Mouse (Mus musculus) limb, embryonic 10.5 days (tissue): ENCODE measurements around the gene Il16. TPM values are rescaled to one million over a fixed set of nuclear protein-coding genes. Genes with fewer than 3 reads are reported as not detected.

ENCODE experiments used
- DNase-seq: peaks from one replicate; pipeline ENCODE4 v3.0.0-alpha.2; 2017; ENCODE audit warnings: low spot score
- H3K27ac ChIP-seq: fragments of 300-500 bp; sonication (generic); 2 replicates; pipeline ENCODE4 v1.5.1; 2016; ENCODE audit warnings: mild to moderate bottlenecking
- H3K27me3 ChIP-seq: fragments of 300-500 bp; sonication (generic); 2 replicates; pipeline ENCODE4 v1.6.1; 2016; ENCODE audit warnings: low read depth, mild to moderate bottlenecking; ENCODE audit not compliant: poor library complexity, severe bottlenecking
- H3K36me3 ChIP-seq: fragments of 300-500 bp; sonication (generic); 2 replicates; pipeline ENCODE4 v1.6.1; 2016; ENCODE audit warnings: mild to moderate bottlenecking, moderate library complexity
- H3K4me1 ChIP-seq: fragments of 300-500 bp; sonication (generic); 2 replicates; pipeline ENCODE4 v1.6.1; 2016
- H3K4me3 ChIP-seq: fragments of 300-500 bp; sonication (generic); 2 replicates; pipeline ENCODE4 v1.5.1; 2016; ENCODE audit warnings: mild to moderate bottlenecking, moderate library complexity
- H3K9me3 ChIP-seq: fragments of 300-500 bp; sonication (generic); replicated peaks from 2 replicates; pipeline ENCODE4 v1.6.1; 2016; ENCODE audit warnings: mild to moderate bottlenecking
- WGBS: fragments of 180-500 bp; shearing (Covaris S2); methylation state at CpG from one replicate; pipeline ENCODE4 v1.1.7; 2016; 5-methylcytosine and 5-hydroxymethylcytosine counted together
- polyA plus RNA-seq: library from polyadenylated mRNA; unstranded; fragments of >200 nt; fragmentation: Nextera tagmentation; extraction: Ambion mirVana; gene quantifications from 2 replicates; pipeline ENCODE4 v1.2.1, GENCODE M21; 2016

The Il16 gene
- polyA plus RNA-seq, 1 experiment from 2014 or later, result 3.4 TPM

DNA sequence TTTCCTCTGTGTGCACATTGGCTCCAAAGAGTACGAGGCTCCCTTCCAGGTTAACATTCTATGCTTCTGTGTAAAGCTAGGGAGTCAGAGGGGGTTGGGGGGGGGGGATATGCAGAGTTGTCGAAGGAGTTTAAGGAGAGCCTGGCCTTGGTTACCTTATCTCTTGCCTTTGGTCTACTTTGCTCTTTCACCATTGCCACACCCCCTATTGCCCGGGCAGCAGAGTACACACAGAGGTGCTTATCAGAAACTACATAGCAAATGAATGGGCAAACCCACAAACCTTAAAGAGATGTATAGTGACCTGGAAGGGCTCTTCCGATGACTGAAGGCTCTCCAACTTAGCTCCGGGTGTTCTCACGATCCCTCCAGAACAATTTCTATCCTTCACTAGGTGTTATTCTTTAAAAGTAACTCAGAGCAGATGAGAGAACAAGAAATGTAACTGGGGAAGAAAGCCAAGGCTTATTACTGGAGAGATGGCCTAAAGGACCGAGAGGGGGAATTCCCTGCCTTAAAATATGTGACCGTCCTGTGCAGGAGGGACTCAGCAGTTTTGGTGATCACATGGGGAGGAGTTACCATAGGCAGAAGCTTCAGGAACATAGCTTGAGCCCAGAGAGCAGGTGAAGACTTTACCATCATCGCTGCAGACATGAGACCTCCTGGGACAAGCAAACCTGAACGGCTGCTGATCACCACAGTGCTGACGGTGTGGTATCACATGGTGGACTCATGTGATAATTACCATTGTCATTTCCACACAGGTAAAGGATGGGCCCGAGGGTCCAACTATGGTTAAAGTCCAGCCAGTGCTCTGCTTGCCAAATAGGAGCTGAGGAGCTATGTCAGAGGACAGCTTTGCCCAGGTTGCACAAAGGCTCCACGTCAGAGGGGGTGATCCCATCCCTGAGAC, 146.3 kb downstream of the Il16 start:
- Histone ChIP-seq H3K36me3 (no peaks in the 10 kb centered on the region), H3K4me1 (peaks cover 2% of the 10 kb centered on the region; the same call in 1 of the 2 replicates), H3K9me3 (no peaks in the 10 kb centered on the region), H3K27ac (no peak overlapping the region), H3K27me3 (no peaks in the 10 kb centered on the region), H3K4me3 (no peak overlapping the region)
- WGBS, result 88% methylated on average over 13 of the region's 13 CpGs
- DNase-seq, result no peak

GRCm38 (mm10) chr7:83597063-83597462, 148.5 kb downstream of the Il16 start:
- Histone ChIP-seq H3K36me3 (no peaks in the 10 kb centered on the region), H3K27ac (no peak overlapping the region), H3K27me3 (no peaks in the 10 kb centered on the region), H3K4me1 (no peaks in the 10 kb centered on the region), H3K4me3 (no peak overlapping the region), H3K9me3 (no peaks in the 10 kb centered on the region)
- DNase-seq, result no peak
- 92% methylated on average over 3 of the region's 3 CpGs for WGBS

GRCm38 (mm10) chr7:83594056-83594455, 151.5 kb downstream of the Il16 start:
- WGBS, result 83% methylated on average over 3 of the region's 3 CpGs
- no peaks in the 10 kb centered on the region for H3K4me1 ChIP-seq
- H3K27ac ChIP-seq, result no peak overlapping the region
- H3K9me3 ChIP-seq, result no peaks in the 10 kb centered on the region
- no peaks in the 10 kb centered on the region for H3K36me3 ChIP-seq
- no peaks in the 10 kb centered on the region for H3K27me3 ChIP-seq
- no peak for DNase-seq
- H3K4me3 ChIP-seq, result no peak overlapping the region

Other genes starting within 250 kb of the Il16 start
- gene Tmc3, start 160.8 kb downstream of the Il16 start, polyA plus RNA-seq, result 0.31 and 0.66 TPM in 2 replicates
- 15.2 and 18.1 TPM in 2 replicates for gene Stard5, start 113.8 kb downstream of the Il16 start, polyA plus RNA-seq
- gene Cfap161, start 49.2 kb upstream of the Il16 start, polyA plus RNA-seq, result 0.14 TPM in 1 of 2 replicates, not detected in the other
- gene Tlnrd1, start 138.6 kb upstream of the Il16 start, polyA plus RNA-seq, result 21.3 and 22.0 TPM in 2 replicates
- gene Mesd, start 138.7 kb upstream of the Il16 start, polyA plus RNA-seq, result 104 and 106 TPM in 2 replicates